ENCODE assay signal across 11 mouse cellular contexts in the genomic region with DNA sequence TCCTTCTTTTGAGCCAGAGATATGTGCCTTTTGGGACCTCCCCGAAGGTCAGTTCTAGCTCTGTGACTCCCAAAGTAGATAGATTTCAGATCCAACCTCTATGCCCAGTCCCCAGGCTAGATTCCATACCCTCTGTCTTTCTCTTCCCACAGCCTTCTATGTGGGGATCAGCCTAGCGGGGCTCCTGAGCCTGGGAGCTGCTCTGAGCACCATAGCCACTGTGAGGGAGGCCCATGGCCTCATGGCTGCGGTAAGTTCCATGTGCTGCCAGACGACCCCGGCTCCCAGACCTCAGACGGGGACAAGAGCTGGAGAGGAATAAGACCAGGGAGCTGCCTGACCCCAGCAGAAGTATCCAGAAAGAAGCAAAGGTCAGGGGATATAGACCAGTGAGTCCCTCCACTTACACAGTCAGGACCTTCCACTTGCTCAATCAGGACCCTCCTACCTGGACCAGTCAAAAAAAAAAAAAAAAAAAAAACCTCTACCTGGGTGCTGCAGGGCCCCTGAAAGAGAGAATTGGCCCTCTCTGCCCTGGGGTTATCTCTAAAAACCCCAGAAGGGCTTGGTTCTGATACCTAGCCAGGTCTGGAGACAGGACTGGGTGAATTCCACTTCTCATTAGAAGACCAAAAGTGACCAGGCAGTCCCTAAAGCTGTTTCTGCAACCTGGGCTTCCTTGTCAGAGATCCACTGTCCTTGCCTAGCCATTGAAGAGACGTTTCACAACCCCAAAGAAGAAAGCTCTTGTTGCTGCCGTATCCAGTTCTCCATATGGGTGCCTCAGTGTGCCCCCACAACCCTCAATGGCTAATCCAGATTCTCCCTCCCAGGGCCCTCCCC. TPM values are rescaled to one million over a fixed set of nuclear protein-coding genes. Genes with fewer than 3 reads are reported as not detected.
A peak's percentile ranks its signal among the peaks of the same experiment; 100 is the strongest.
DNase-seq lines count a peak whose midpoint lies in the region; ATAC-seq and TF ChIP-seq lines count a peak whose summit lies in the region.
"Had no signal": no experiment of that assay in that cellular context is flagged by ENCODE, and none has a peak within 500 bp of the region (broad histone marks: within the 10 kb centered on the region; RNA-seq: fewer than 3 reads in every experiment).

No protein-coding gene starts in this region.

- DNase-seq in heart, postnatal 25 days (ENCODE audit: low spot score): no peak
- DNase-seq in spleen, adult 2 months (ENCODE audit: low read depth in 1 of 2, low spot score in 2 of 2): no peak
- no peak for DNase-seq in spleen, postnatal 14 days (ENCODE audit: low spot score in 2 of 2)
- DNase-seq in heart, postnatal 0 days (ENCODE audit: low spot score): no peak
- DNase-seq in cerebellum, adult 9-11 months: no peak
- DNase-seq in layer of hippocampus, adult 9-11 months: no peak
- DNase-seq: layer of hippocampus, postnatal 36 days had no signal

- no peak for TF ChIP-seq CTCF in spleen, adult 2 months (IDR thresholded peaks at IDR 0.05; ENCODE audit: extremely low read depth, insufficient read depth, insufficient read length, insufficient replicate concordance)
- TF ChIP-seq CTCF in heart, postnatal 0 days (IDR thresholded peaks at IDR 0.05; ENCODE audit: low read depth): no peak

- H3K4me3 ChIP-seq in heart, embryonic 12.5 days: peak overlapping the region; percentile 28
- H3K4me3 ChIP-seq in spleen, adult 2 months (ENCODE audit: extremely low read depth, insufficient read depth, insufficient read length): peak overlapping the region; percentile 60
- no peak overlapping the region for H3K4me3 ChIP-seq in heart, postnatal 0 days (ENCODE audit: low read depth, low read length)
- no peak overlapping the region for H3K4me3 ChIP-seq in neural tube, embryonic 13.5 days
- H3K4me3 ChIP-seq: embryonic facial prominence, embryonic 12.5 days; hindbrain, embryonic 15.5 days had no signal

- no peak for ATAC-seq in heart, embryonic 12.5 days (ENCODE audit: insufficient number of reproducible peaks, low FRiP score)
- ATAC-seq in heart, postnatal 0 days (ENCODE audit: insufficient read depth, low read depth): no peak
- ATAC-seq in neural tube, embryonic 13.5 days (ENCODE audit: low read depth): no peak

- TF ChIP-seq EP300 in heart, postnatal 0 days (IDR thresholded peaks at IDR 0.05; ENCODE audit: low read depth): no peak

- H3K9ac ChIP-seq in heart, embryonic 12.5 days: peak overlapping the region; percentile 54
- H3K9ac ChIP-seq in heart, postnatal 0 days (replicated peaks; ENCODE audit: low read depth, low read length): no peak overlapping the region
- H3K9ac ChIP-seq in neural tube, embryonic 13.5 days: no peak overlapping the region
- H3K9ac ChIP-seq: embryonic facial prominence, embryonic 12.5 days; hindbrain, embryonic 15.5 days had no signal

- peaks cover 63% of the 10 kb centered on the region for H3K4me1 ChIP-seq in heart, embryonic 12.5 days (replicated peaks)
- peaks cover 47% of the 10 kb centered on the region for H3K4me1 ChIP-seq in spleen, adult 2 months (ENCODE audit: control insufficient read depth, insufficient read depth, insufficient read length)
- H3K4me1 ChIP-seq in heart, postnatal 0 days (ENCODE audit: control insufficient read depth, insufficient read depth): peaks cover 45% of the 10 kb centered on the region
- peaks cover 38% of the 10 kb centered on the region for H3K4me1 ChIP-seq in neural tube, embryonic 13.5 days (replicated peaks)

- H3K27me3 ChIP-seq in heart, embryonic 12.5 days (replicated peaks): no peaks in the 10 kb centered on the region
- H3K27me3 ChIP-seq in spleen, adult 2 months (ENCODE audit: control insufficient read depth, insufficient read depth, low read length): no peaks in the 10 kb centered on the region
- no peaks in the 10 kb centered on the region for H3K27me3 ChIP-seq in heart, postnatal 0 days (ENCODE audit: control insufficient read depth, insufficient read depth, low read length)
- H3K27me3 ChIP-seq in neural tube, embryonic 13.5 days: no peaks in the 10 kb centered on the region; the same call in 1 of the 2 replicates
- H3K27me3 ChIP-seq: embryonic facial prominence, embryonic 12.5 days; hindbrain, embryonic 15.5 days had no signal

- TF ChIP-seq POLR2A in spleen, adult 2 months (IDR thresholded peaks at IDR 0.05; ENCODE audit: low read depth, low read length): no peak

- WGBS in heart, embryonic 12.5 days: 75% methylated on average over 8 of the region's 8 CpGs
- 40% methylated on average over 8 of the region's 8 CpGs for WGBS in spleen, adult 2 months
- WGBS in heart, postnatal 0 days: 74% methylated on average over 8 of the region's 8 CpGs
- WGBS in neural tube, embryonic 13.5 days: 93% methylated on average over 8 of the region's 8 CpGs

- H3K4me2 ChIP-seq in heart, embryonic 12.5 days: peak overlapping the region; percentile 45
- no peak overlapping the region; the same call in 1 of the 2 replicates for H3K4me2 ChIP-seq in heart, postnatal 0 days (ENCODE audit: low read depth, low read length)
- peak overlapping the region; percentile 17; the same call in 1 of the 2 replicates for H3K4me2 ChIP-seq in neural tube, embryonic 13.5 days
- H3K4me2 ChIP-seq: embryonic facial prominence, embryonic 12.5 days; hindbrain, embryonic 15.5 days had no signal

- no peaks in the 10 kb centered on the region for H3K36me3 ChIP-seq in heart, embryonic 12.5 days
- peaks cover 5% of the 10 kb centered on the region for H3K36me3 ChIP-seq in spleen, adult 2 months (ENCODE audit: control insufficient read depth, insufficient read depth, low read length)
- H3K36me3 ChIP-seq in heart, postnatal 0 days (replicated peaks; ENCODE audit: control insufficient read depth, insufficient read depth, low read length): no peaks in the 10 kb centered on the region
- H3K36me3 ChIP-seq in neural tube, embryonic 13.5 days: no peaks in the 10 kb centered on the region
- H3K36me3 ChIP-seq: embryonic facial prominence, embryonic 12.5 days; hindbrain, embryonic 15.5 days had no signal

- H3K9me3 ChIP-seq in heart, embryonic 12.5 days (replicated peaks): no peaks in the 10 kb centered on the region
- H3K9me3 ChIP-seq in heart, postnatal 0 days (replicated peaks; ENCODE audit: control insufficient read depth, low read length): no peaks in the 10 kb centered on the region
- no peaks in the 10 kb centered on the region for H3K9me3 ChIP-seq in neural tube, embryonic 13.5 days
- H3K9me3 ChIP-seq: embryonic facial prominence, embryonic 12.5 days; hindbrain, embryonic 15.5 days had no signal

- peak overlapping the region; percentile 96 for H3K27ac ChIP-seq in heart, embryonic 12.5 days (ENCODE audit: poor library complexity, severe bottlenecking)
- peak overlapping the region; percentile 95 for H3K27ac ChIP-seq in spleen, adult 2 months (ENCODE audit: insufficient read depth, low read length)
- peak overlapping the region; percentile 7; the same call in 1 of the 2 replicates for H3K27ac ChIP-seq in heart, postnatal 0 days (ENCODE audit: low read depth)
- H3K27ac ChIP-seq in neural tube, embryonic 13.5 days (replicated peaks): peak overlapping the region; percentile 68; the same call in 1 of the 2 replicates

- intact Hi-C loops in heart, postnatal 25 days (cut with DNase I): loop anchor here (5.0 to 10.0 kb wide), 4 partner anchors 65 to 468 kb away; partner anchors contain the start of gene Slc22a18

RNA-seq across cellular contexts. Expression of gene Tspan32, which starts 2.1 kb away (rescaled TPM):
- polyA plus RNA-seq in heart, embryonic 12.5 days (2016; fragmentation: Nextera tagmentation; extraction: Ambion mirVana): 7.0 and 7.7 TPM in 2 replicates
- total RNA-seq in heart, postnatal 25 days (2021): 1 to 10 TPM in 1 of 2 experiments, under 1 TPM in 1; 0.34 to 1.5 TPM
- polyA plus RNA-seq in spleen, adult 2 months (2012; rRNA removed): 82.8 and 89.4 TPM in 2 replicates
- total RNA-seq in heart, postnatal 0 days (2014; rRNA removed; ENCODE audit: low replicate concordance): 0.46 and 0.50 TPM in 2 replicates
- 1.1 and 1.7 TPM in 2 replicates for polyA plus RNA-seq in heart, postnatal 0 days (2015; fragmentation: Nextera tagmentation; extraction: Ambion mirVana)
- polyA plus RNA-seq in neural tube, embryonic 13.5 days (2015; fragmentation: Nextera tagmentation; extraction: Ambion mirVana): 0.36 and 0.85 TPM in 2 replicates

RNA-seq across cellular contexts. Expression of gene Ascl2, which starts 37.9 kb away (rescaled TPM):
- polyA plus RNA-seq in heart, embryonic 12.5 days (2016; fragmentation: Nextera tagmentation; extraction: Ambion mirVana): 0.23 and 0.31 TPM in 2 replicates
- total RNA-seq in heart, postnatal 25 days (2021): not detected
- polyA plus RNA-seq in spleen, adult 2 months (2012; rRNA removed): 0.27 and 0.45 TPM in 2 replicates
- total RNA-seq in heart, postnatal 0 days (2014; rRNA removed; ENCODE audit: low replicate concordance): not detected in 2 replicates
- polyA plus RNA-seq in heart, postnatal 0 days (2015; fragmentation: Nextera tagmentation; extraction: Ambion mirVana): not detected in 2 replicates
- polyA plus RNA-seq in neural tube, embryonic 13.5 days (2015; fragmentation: Nextera tagmentation; extraction: Ambion mirVana): 0.55 and 0.98 TPM in 2 replicates

RNA-seq across cellular contexts. Expression of gene Cd81, which starts 45.6 kb away (rescaled TPM):
- 701 and 712 TPM in 2 replicates for polyA plus RNA-seq in heart, embryonic 12.5 days (2016; fragmentation: Nextera tagmentation; extraction: Ambion mirVana)
- 100 to 1,000 TPM; 424 to 455 TPM for total RNA-seq in heart, postnatal 25 days (2021)
- polyA plus RNA-seq in spleen, adult 2 months (2012; rRNA removed): 300 and 352 TPM in 2 replicates
- 1,221 and 1,316 TPM in 2 replicates for total RNA-seq in heart, postnatal 0 days (2014; rRNA removed; ENCODE audit: low replicate concordance)
- polyA plus RNA-seq in heart, postnatal 0 days (2015; fragmentation: Nextera tagmentation; extraction: Ambion mirVana): 793 and 811 TPM in 2 replicates
- polyA plus RNA-seq in neural tube, embryonic 13.5 days (2015; fragmentation: Nextera tagmentation; extraction: Ambion mirVana): 365 and 369 TPM in 2 replicates

Comparison
In these comparisons a context has a peak if more than half of its experiments do, and no peak if none do; other contexts are left out.
1. H3K4me3 ChIP-seq: peak in heart, embryonic 12.5 days (single experiment) and spleen, adult 2 months (single experiment); none in heart, postnatal 0 days (single experiment) and neural tube, embryonic 13.5 days (single experiment).
2. H3K27ac ChIP-seq: peak in every context shown above with its lines; median percentile 96 in heart, embryonic 12.5 days; 95 in spleen, adult 2 months; 68 in neural tube, embryonic 13.5 days; 7 in heart, postnatal 0 days.